Comparison of ENCODE assay signal across 35 mouse cellular contexts in the genomic region with DNA sequence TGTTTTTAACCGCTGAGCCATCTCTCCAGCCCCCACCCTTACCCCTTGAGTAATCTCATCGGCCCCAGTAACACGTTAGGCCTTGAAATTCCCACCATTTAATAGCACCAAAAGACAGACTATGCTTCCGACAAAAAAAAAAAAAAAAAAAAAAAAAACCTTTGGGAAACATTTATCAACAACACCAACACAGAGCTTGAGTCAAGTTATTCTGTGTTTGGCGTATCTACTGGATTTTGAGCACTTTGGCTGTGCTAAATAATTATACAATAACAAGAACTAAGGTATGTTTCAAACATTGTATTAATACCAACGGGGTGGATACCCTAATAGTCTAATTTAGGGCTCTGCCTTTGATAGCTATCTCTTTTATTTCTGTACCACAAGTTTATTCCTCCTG.
"Had no signal": no experiment of that assay in that cellular context is flagged by ENCODE, and none has a peak within 500 bp of the region (broad histone marks: within the 10 kb centered on the region; RNA-seq: fewer than 3 reads in every experiment).

No protein-coding gene starts in this region.

- H3K27ac ChIP-seq: heart, embryonic 10.5 days; heart, embryonic 13.5 days; heart, embryonic 15.5 days; hindbrain, embryonic 10.5 days; hindbrain, embryonic 12.5 days; hindbrain, embryonic 13.5 days; hindbrain, embryonic 14.5 days; hindbrain, embryonic 15.5 days; hindbrain, postnatal 0 days; intestine, embryonic 15.5 days; kidney, embryonic 15.5 days; kidney, postnatal 0 days; layer of hippocampus, adult 2 months had no signal

- H3K36me3 ChIP-seq: heart, embryonic 10.5 days; heart, embryonic 12.5 days; heart, embryonic 13.5 days; heart, embryonic 15.5 days; hindbrain, embryonic 10.5 days; hindbrain, embryonic 12.5 days; hindbrain, embryonic 13.5 days; hindbrain, embryonic 15.5 days; intestine, embryonic 15.5 days; kidney, embryonic 15.5 days had no signal

- H3K4me2 ChIP-seq: heart, embryonic 11.5 days; heart, embryonic 12.5 days; heart, embryonic 13.5 days; heart, embryonic 15.5 days; hindbrain, embryonic 12.5 days; hindbrain, embryonic 13.5 days; hindbrain, embryonic 14.5 days; hindbrain, embryonic 15.5 days; intestine, embryonic 15.5 days; kidney, embryonic 15.5 days had no signal

- H3K4me1 ChIP-seq: heart, embryonic 10.5 days; intestine, embryonic 15.5 days had no signal

- H3K9me3 ChIP-seq: heart, embryonic 10.5 days; heart, embryonic 12.5 days; heart, embryonic 15.5 days; hindbrain, embryonic 10.5 days; hindbrain, embryonic 12.5 days; hindbrain, embryonic 13.5 days; hindbrain, embryonic 15.5 days; intestine, embryonic 15.5 days; kidney, embryonic 15.5 days had no signal

- H3K27me3 ChIP-seq: heart, embryonic 12.5 days; heart, embryonic 13.5 days; heart, embryonic 15.5 days; hindbrain, embryonic 12.5 days; hindbrain, embryonic 13.5 days; hindbrain, embryonic 15.5 days; intestine, embryonic 15.5 days; kidney, embryonic 15.5 days had no signal

- H3K4me3 ChIP-seq: heart, embryonic 10.5 days; heart, embryonic 12.5 days; heart, embryonic 13.5 days; heart, embryonic 15.5 days; hindbrain, embryonic 10.5 days; hindbrain, embryonic 12.5 days; hindbrain, embryonic 13.5 days; hindbrain, embryonic 15.5 days; intestine, embryonic 15.5 days; kidney, embryonic 15.5 days; layer of hippocampus, adult 2 months had no signal

- H3K9ac ChIP-seq: heart, embryonic 12.5 days; heart, embryonic 13.5 days; heart, embryonic 15.5 days; hindbrain, embryonic 12.5 days; hindbrain, embryonic 13.5 days; hindbrain, embryonic 14.5 days; hindbrain, embryonic 15.5 days; intestine, embryonic 15.5 days; kidney, embryonic 15.5 days had no signal

- ATAC-seq: hindbrain, embryonic 16.5 days; hindbrain, postnatal 0 days; inflammation-experienced regulatory T-cells, adult 6 months; intestine, embryonic 15.5 days; intestine, embryonic 16.5 days; intestine, postnatal 0 days had no signal

- DNase-seq: heart, postnatal 10 days; heart, postnatal 14 days; heart, postnatal 36 days; heart, postnatal 4 days; kidney, adult 11 months; kidney, adult 18-20 months; kidney, adult 2 months; kidney, adult 8-10 months; kidney, adult 9 months; kidney, postnatal 10 days; kidney, postnatal 14 days; kidney, postnatal 25 days; kidney, postnatal 36 days; kidney, postnatal 4 days; layer of hippocampus, adult 9-11 months; layer of hippocampus, postnatal 36 days had no signal
